Mouse (Mus musculus): Measurements from ENCODE around the gene 1810013L24Rik.
"Not testable (repeated sequence)": the region's sequence is repeated elsewhere in the genome, so short reads cannot be mapped to it uniquely, and the experiment has no call there.

1810013L24Rik gene

GRCm38 (mm10) chr16:8836876-8837275 is 7.0 kb downstream of the 1810013L24Rik start:
- in situ Hi-C loops (cut with MboI) = no loop called here

- in situ Hi-C loops (cut with MboI) = no loop called here
These were observed 7.7 kb downstream of the 1810013L24Rik start for GRCm38 (mm10) chr16:8837595-8837994.

- in situ Hi-C loops (cut with MboI) = no loop called here
These were observed 9.0 kb downstream of the 1810013L24Rik start for GRCm38 (mm10) chr16:8838921-8839320.

GRCm38 (mm10) chr16:8840557-8840956 is 10.7 kb downstream of the 1810013L24Rik start:
- in situ Hi-C loops (cut with MboI) = no loop called here

- in situ Hi-C loops (cut with MboI) = no loop called here
These were observed 13.1 kb downstream of the 1810013L24Rik start for GRCm38 (mm10) chr16:8842962-8843361.

- in situ Hi-C loops (cut with MboI) = no loop called here
These were observed 13.8 kb downstream of the 1810013L24Rik start for GRCm38 (mm10) chr16:8843580-8844175.

GRCm38 (mm10) chr16:8845986-8846385 is 16.1 kb downstream of the 1810013L24Rik start:
- in situ Hi-C loops (cut with MboI) = no loop called here

GRCm38 (mm10) chr16:8848309-8849068 is 18.6 kb downstream of the 1810013L24Rik start:
- in situ Hi-C loops (cut with MboI) = no loop called here

- in situ Hi-C loops (cut with MboI) = no loop called here
These were observed 20.0 kb downstream of the 1810013L24Rik start for GRCm38 (mm10) chr16:8849929-8850328.

- in situ Hi-C loops (cut with MboI) = no loop called here
These were observed 25.2 kb downstream of the 1810013L24Rik start for GRCm38 (mm10) chr16:8855143-8855542.

- in situ Hi-C loops (cut with MboI) = no loop called here
These were observed 26.9 kb downstream of the 1810013L24Rik start for GRCm38 (mm10) chr16:8856820-8857219.

GRCm38 (mm10) chr16:8862336-8862987 is 32.6 kb downstream of the 1810013L24Rik start:
- in situ Hi-C loops (cut with MboI) = loop anchor here (10.0 kb wide), 1 partner anchor 48 kb away; no protein-coding TSS in a partner anchor

- in situ Hi-C loops (cut with MboI) = loop anchor here (10.0 kb wide), 1 partner anchor 49 kb away; no protein-coding TSS in a partner anchor
These were observed 34.3 kb downstream of the 1810013L24Rik start for GRCm38 (mm10) chr16:8864223-8864631.

- in situ Hi-C loops (cut with MboI) = loop anchor here (10.0 kb wide), 1 partner anchor 53 kb away; no protein-coding TSS in a partner anchor
These were observed 37.6 kb downstream of the 1810013L24Rik start for GRCm38 (mm10) chr16:8867406-8867955.

GRCm38 (mm10) chr16:8868506-8868905 is 38.6 kb downstream of the 1810013L24Rik start:
- in situ Hi-C loops (cut with MboI) = loop anchor here (10.0 kb wide), 1 partner anchor 54 kb away; no protein-coding TSS in a partner anchor

GRCm38 (mm10) chr16:8869715-8870114 is 39.8 kb downstream of the 1810013L24Rik start:
- in situ Hi-C loops (cut with MboI) = loop anchor here (10.0 kb wide), 1 partner anchor 55 kb away; no protein-coding TSS in a partner anchor

- in situ Hi-C loops (cut with MboI) = no loop called here
These were observed 41.5 kb downstream of the 1810013L24Rik start for GRCm38 (mm10) chr16:8871376-8871775.

GRCm38 (mm10) chr16:8872019-8872418 is 42.1 kb downstream of the 1810013L24Rik start:
- in situ Hi-C loops (cut with MboI) = no loop called here

GRCm38 (mm10) chr16:8872486-8872885 is 42.6 kb downstream of the 1810013L24Rik start:
- in situ Hi-C loops (cut with MboI) = no loop called here

- in situ Hi-C loops (cut with MboI) = no loop called here
These were observed 50.2 kb downstream of the 1810013L24Rik start for GRCm38 (mm10) chr16:8880076-8880475.

- in situ Hi-C loops (cut with MboI) = no loop called here
These were observed 53.9 kb downstream of the 1810013L24Rik start for GRCm38 (mm10) chr16:8883674-8884241.

GRCm38 (mm10) chr16:8894214-8894613 is 64.3 kb downstream of the 1810013L24Rik start:
- in situ Hi-C loops (cut with MboI) = not testable (repeated sequence)

All from mature B cell (primary cell).